Mouse (Mus musculus): ENCODE results near the gene Mrpl24. TPM values are rescaled to one million over a fixed set of nuclear protein-coding genes. Genes with fewer than 3 reads are reported as not detected.
A peak's percentile ranks its signal among the peaks of the same experiment; 100 is the strongest.

Gene Mrpl24
- polyA plus RNA-seq, 1 experiment = 207 TPM

DNA sequence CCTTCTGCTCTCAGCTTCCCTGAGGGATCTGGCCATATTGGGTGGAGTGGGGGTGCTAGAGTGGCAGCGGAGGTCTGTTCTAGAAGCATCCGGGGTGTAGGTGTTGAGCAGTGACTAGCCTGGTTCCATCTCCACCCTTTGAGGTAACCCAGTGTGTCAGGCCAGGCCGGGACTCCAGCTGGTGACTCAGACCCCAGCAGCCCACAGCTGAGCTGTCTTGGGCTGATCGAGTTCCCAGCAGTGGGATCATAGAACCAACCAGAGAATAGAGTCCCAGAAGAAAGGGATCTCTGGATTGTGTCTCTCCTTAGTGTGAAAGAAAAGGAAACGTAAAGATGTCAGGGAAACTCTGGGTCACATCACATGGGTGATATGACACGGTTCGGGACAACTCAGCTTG is 40.1 kb downstream of the Mrpl24 start:
- Histone ChIP-seq H3K4me3 (ENCODE audit: low read depth, low read length) (no peak overlapping the region), H3K9ac (ENCODE audit: low read depth, poor library complexity, severe bottlenecking) (no peak overlapping the region), H3K9me3 (replicated peaks; ENCODE audit: control insufficient read depth, insufficient read depth, low read length, poor library complexity, severe bottlenecking) (no peaks in the 10 kb centered on the region), H3K27me3 (ENCODE audit: control insufficient read depth, insufficient read depth, low read length, poor library complexity, severe bottlenecking) (0 out of 2 replicates have a peak, but pooled peaks cover 2% of the 10 kb centered on the region), H3K27ac (ENCODE audit: insufficient read depth, low read length) (no peak overlapping the region), H3K4me1 (ENCODE audit: control insufficient read depth, insufficient read depth, low read length) (no peaks in the 10 kb centered on the region), H3K36me3 (ENCODE audit: control insufficient read depth, insufficient read depth, low read length, poor library complexity, severe bottlenecking) (no peaks in the 10 kb centered on the region)
- no peak for TF ChIP-seq CTCF (IDR thresholded peaks at IDR 0.05; ENCODE audit: low read depth, low read length)
- no peak for TF ChIP-seq POLR2A (IDR thresholded peaks at IDR 0.05; ENCODE audit: insufficient read depth, low read length)
- TF ChIP-seq EP300 (IDR thresholded peaks at IDR 0.05; ENCODE audit: insufficient read depth, low read depth, low read length) = no peak

DNA sequence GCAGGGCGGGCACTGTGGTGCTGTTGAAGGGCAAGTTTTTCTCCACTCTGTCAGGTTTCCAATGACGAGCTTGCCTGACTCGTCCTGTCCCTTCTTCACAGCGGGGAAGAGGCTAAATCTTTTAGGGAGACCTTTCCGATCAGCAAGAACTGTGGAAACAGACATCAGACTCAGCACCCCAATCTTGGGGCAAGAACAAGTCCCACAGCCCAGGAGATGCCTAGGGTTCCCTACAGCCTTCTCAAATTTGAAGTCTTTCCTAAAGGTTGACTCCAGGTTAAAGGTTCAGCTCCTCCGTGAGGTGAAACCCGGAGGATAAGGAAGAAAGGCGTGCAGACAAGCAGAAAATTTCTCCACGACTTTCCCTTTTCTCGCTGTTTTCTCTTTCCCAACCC is 40.9 kb downstream of the Mrpl24 start:
- Histone ChIP-seq H3K4me1 (ENCODE audit: control insufficient read depth, insufficient read depth, low read length) (no peaks in the 10 kb centered on the region), H3K27ac (ENCODE audit: insufficient read depth, low read length) (no peak overlapping the region)

DNA sequence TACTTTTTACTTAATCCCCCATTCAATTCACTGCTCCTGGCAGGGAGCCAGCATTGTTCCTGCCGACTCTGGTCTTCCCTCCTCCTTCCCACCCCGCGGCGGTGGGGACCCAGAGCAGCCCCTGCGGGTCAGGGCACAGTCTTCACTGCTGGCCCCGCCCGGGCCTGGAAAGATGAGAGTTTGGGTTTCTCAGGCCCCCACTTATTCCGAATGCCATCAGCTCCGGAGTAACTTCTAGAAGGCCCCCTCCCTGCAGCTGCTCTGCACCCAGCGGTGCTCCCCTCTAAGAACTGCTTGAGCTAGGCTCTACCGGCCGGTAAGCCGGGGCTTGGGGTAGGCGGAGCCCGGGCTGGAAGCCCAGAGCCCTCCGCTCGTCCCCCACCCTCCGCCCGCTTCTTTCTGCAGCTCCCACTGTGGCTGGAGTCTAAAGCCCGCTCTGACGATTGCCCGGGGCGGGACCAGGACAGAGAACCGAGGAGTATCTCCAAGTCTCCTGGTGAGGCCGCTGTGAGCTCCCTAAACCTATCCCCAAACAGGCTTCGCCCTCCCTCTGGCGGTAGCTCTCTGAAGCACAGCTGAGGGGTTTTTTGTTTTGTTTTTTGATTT is 41.4 kb downstream of the Mrpl24 start:
- TF ChIP-seq CTCF (IDR thresholded peaks at IDR 0.05; ENCODE audit: low read depth, low read length) (peak; percentile 95), POLR2A (IDR thresholded peaks at IDR 0.05; ENCODE audit: insufficient read depth, low read length) (no peak), EP300 (IDR thresholded peaks at IDR 0.05; ENCODE audit: insufficient read depth, low read depth, low read length) (peak; percentile 26; the same call in 1 of the 2 replicates)
- 0 out of 2 replicates have a peak, but pooled peaks cover 2% of the 10 kb centered on the region for H3K27me3 ChIP-seq (ENCODE audit: control insufficient read depth, insufficient read depth, low read length, poor library complexity, severe bottlenecking)
- H3K9ac ChIP-seq (ENCODE audit: low read depth, poor library complexity, severe bottlenecking) = peak overlapping the region; percentile 27; the same call in 1 of the 2 replicates
- H3K4me3 ChIP-seq (ENCODE audit: low read depth, low read length) = peak overlapping the region; percentile 41
- H3K9me3 ChIP-seq (replicated peaks; ENCODE audit: control insufficient read depth, insufficient read depth, low read length, poor library complexity, severe bottlenecking) = no peaks in the 10 kb centered on the region
- no peak overlapping the region for H3K27ac ChIP-seq (ENCODE audit: insufficient read depth, low read length)
- no peaks in the 10 kb centered on the region for H3K4me1 ChIP-seq (ENCODE audit: control insufficient read depth, insufficient read depth, low read length)
- no peaks in the 10 kb centered on the region for H3K36me3 ChIP-seq (ENCODE audit: control insufficient read depth, insufficient read depth, low read length, poor library complexity, severe bottlenecking)

More for the DNA sequence above, 40.9 kb downstream of the Mrpl24 start:
- Histone ChIP-seq H3K27me3 (ENCODE audit: control insufficient read depth, insufficient read depth, low read length, poor library complexity, severe bottlenecking) (0 out of 2 replicates have a peak, but pooled peaks cover 2% of the 10 kb centered on the region), H3K4me3 (ENCODE audit: low read depth, low read length) (peak overlapping the region; percentile 41), H3K36me3 (ENCODE audit: control insufficient read depth, insufficient read depth, low read length, poor library complexity, severe bottlenecking) (no peaks in the 10 kb centered on the region), H3K9ac (ENCODE audit: low read depth, poor library complexity, severe bottlenecking) (peak overlapping the region; percentile 27; the same call in 1 of the 2 replicates), H3K9me3 (replicated peaks; ENCODE audit: control insufficient read depth, insufficient read depth, low read length, poor library complexity, severe bottlenecking) (no peaks in the 10 kb centered on the region)
- TF ChIP-seq EP300 (IDR thresholded peaks at IDR 0.05; ENCODE audit: insufficient read depth, low read depth, low read length) (no peak), POLR2A (IDR thresholded peaks at IDR 0.05; ENCODE audit: insufficient read depth, low read length) (no peak)

DNA sequence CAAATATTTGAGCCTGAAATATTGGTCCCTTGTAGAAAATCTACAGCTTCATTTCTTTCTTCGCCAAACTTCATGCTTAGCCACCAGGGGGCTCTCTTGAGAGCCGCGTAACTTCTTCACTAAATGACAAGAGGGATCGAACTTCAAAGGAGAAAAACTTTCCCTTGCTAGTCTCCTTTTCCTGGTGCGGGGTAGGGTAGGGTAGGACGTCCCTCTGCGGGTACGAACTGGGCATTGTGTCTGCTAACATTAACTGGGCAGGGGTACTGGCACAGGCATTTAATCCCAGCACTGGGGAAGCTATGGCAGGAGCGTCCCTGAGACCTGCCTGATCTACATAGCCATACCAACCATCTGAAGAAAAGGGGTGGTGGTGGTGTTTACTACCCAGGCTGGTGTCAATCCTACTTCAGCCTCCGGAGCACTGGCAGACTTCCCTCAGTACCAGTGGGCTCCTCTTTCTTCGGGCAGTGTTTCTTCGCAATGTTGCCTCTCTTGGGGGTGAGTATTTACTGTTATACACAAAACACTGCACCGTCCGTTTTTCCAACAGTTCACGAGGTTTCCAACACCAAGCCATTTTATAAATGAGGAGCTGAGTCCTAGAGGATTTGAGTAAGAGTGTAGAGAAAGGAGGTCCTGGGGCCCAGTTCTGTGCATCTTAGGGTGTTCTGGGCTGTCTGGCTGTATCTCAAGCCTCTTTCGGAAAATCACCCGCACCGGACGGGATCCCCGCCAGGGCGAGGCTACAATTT is 51.1 kb downstream of the Mrpl24 start:
- TF ChIP-seq POLR2A (IDR thresholded peaks at IDR 0.05; ENCODE audit: insufficient read depth, low read length) (no peak), CTCF (IDR thresholded peaks at IDR 0.05; ENCODE audit: low read depth, low read length) (no peak), EP300 (IDR thresholded peaks at IDR 0.05; ENCODE audit: insufficient read depth, low read depth, low read length) (no peak)
- Histone ChIP-seq H3K9ac (ENCODE audit: low read depth, poor library complexity, severe bottlenecking) (peak overlapping the region; percentile 51; the same call in 1 of the 2 replicates), H3K9me3 (replicated peaks; ENCODE audit: control insufficient read depth, insufficient read depth, low read length, poor library complexity, severe bottlenecking) (no peaks in the 10 kb centered on the region), H3K27me3 (ENCODE audit: control insufficient read depth, insufficient read depth, low read length, poor library complexity, severe bottlenecking) (peaks cover 10% of the 10 kb centered on the region), H3K27ac (ENCODE audit: insufficient read depth, low read length) (no peak overlapping the region), H3K36me3 (ENCODE audit: control insufficient read depth, insufficient read depth, low read length, poor library complexity, severe bottlenecking) (no peaks in the 10 kb centered on the region), H3K4me3 (ENCODE audit: low read depth, low read length) (peak overlapping the region; percentile 84), H3K4me1 (ENCODE audit: control insufficient read depth, insufficient read depth, low read length) (peaks cover 1% of the 10 kb centered on the region)

DNA sequence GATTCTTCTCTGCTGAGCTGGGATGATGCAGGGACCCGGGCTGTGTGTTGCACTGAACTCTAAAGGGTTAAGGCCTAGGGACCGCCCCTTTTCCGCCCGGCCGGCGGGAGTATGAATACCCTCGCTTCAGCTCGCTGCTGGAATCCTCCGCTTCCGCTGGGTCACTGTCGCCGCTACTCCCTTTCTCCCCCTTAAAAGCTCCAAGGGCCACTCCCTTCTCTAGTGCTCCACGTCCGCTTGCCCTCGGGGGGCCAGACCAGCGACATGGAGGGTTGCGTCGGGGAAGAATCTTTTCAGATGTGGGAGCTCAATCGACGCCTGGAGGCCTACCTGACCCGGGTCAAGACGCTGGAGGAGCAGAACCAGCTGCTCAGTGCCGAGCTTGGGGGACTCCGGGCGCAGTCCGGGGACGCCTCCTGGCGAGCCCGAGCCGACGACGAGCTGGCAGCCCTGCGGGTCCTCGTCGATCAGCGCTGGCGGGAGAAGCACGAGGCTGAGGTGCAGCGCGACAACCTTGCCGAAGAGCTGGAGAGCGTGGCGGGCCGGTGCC is 51.7 kb downstream of the Mrpl24 start, which contains the start of gene Nes:
Gene Nes (plus strand): TSS at position 140 of the 550 bp plus-strand sequence.
- peak; percentile 9 for TF ChIP-seq POLR2A (IDR thresholded peaks at IDR 0.05; ENCODE audit: insufficient read depth, low read length)
- peak; percentile 50 for TF ChIP-seq EP300 (IDR thresholded peaks at IDR 0.05; ENCODE audit: insufficient read depth, low read depth, low read length)
- TF ChIP-seq CTCF (IDR thresholded peaks at IDR 0.05; ENCODE audit: low read depth, low read length) = no peak
- H3K36me3 ChIP-seq (ENCODE audit: control insufficient read depth, insufficient read depth, low read length, poor library complexity, severe bottlenecking) = no peaks in the 10 kb centered on the region
- no peaks in the 10 kb centered on the region for H3K9me3 ChIP-seq (replicated peaks; ENCODE audit: control insufficient read depth, insufficient read depth, low read length, poor library complexity, severe bottlenecking)
- peak within 1 kb of the TSS; percentile 51 for H3K9ac ChIP-seq (ENCODE audit: low read depth, poor library complexity, severe bottlenecking)
- H3K27ac ChIP-seq (ENCODE audit: insufficient read depth, low read length) = no peak within 1 kb of the TSS
- peak within 1 kb of the TSS; percentile 84 for H3K4me3 ChIP-seq (ENCODE audit: low read depth, low read length)
- H3K4me1 ChIP-seq (ENCODE audit: control insufficient read depth, insufficient read depth, low read length) = peaks cover 1% of the 10 kb centered on the region
- H3K27me3 ChIP-seq (ENCODE audit: control insufficient read depth, insufficient read depth, low read length, poor library complexity, severe bottlenecking) = peaks cover 10% of the 10 kb centered on the region

Measured in ES-Bruce4 (cell line).